Mouse (Mus musculus): ENCODE data around the gene Hoxc5. TPM values are rescaled to one million over a fixed set of nuclear protein-coding genes. Genes with fewer than 3 reads are reported as not detected.

Hoxc5 gene
- polyA plus RNA-seq, 1 experiment from 2014 or later = not detected

DNA sequence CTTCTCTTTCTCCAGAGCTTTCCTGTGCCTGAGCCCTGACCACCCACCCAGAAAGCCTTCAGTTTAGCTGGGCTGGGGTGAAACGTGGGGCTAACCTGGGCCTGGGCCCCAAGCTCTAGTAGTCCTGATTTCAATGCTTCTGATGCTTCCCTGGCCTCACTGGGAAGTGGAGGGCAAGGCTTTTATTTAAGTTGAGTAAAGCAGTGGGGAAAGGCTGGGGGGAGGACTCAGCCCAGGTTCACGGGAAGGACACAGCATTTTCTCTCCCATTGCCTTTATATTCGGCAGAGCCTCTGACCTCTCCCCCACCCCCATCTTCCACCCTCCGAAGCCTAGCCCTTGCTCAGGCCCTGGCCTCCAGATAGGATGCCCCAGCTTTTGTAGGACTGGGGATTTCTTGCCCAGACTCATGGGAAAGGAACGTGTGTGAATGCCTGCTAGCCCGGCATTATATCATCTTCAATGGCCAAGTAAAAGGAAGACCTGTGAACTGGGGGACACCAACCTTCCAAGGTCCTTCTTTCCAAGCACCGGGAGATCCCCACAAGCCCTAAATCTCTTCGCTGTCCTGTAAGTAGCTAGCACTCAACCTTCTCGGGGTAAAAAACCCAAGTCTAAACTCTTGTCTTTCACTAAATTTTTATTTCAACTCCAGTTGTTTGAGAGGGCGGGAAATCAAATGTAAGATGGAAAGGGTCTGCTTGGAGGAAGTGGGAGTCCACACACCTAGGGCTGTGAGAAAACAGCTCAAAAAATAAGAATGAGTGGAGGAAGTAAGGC lies 71.6 kb downstream of the Hoxc5 start:
- 5% methylated on average over 10 of the region's 10 CpGs for WGBS
- Histone ChIP-seq H3K27ac (ENCODE audit: low read depth, low read length) (no peak overlapping the region), H3K36me3 (ENCODE audit: control insufficient read depth, insufficient read depth, low read length) (no peaks in the 10 kb centered on the region), H3K4me1 (replicated peaks; ENCODE audit: control insufficient read depth, insufficient read depth, low read length) (no peaks in the 10 kb centered on the region; the same call in 1 of the 2 replicates), H3K4me3 (ENCODE audit: low read depth, low read length) (no peak overlapping the region), H3K4me2 (ENCODE audit: low read depth, low read length, severe bottlenecking) (no peak overlapping the region), H3K9ac (ENCODE audit: low read length) (no peak overlapping the region), H3K27me3 (ENCODE audit: control insufficient read depth, insufficient read depth, low read length) (peaks cover 99% of the 10 kb centered on the region), H3K9me3 (ENCODE audit: control insufficient read depth, low read length) (no peaks in the 10 kb centered on the region)
- DNase-seq (ENCODE audit: low spot score) (no peak), ATAC-seq (replicated peaks; ENCODE audit: low FRiP score) (no peak)

DNA sequence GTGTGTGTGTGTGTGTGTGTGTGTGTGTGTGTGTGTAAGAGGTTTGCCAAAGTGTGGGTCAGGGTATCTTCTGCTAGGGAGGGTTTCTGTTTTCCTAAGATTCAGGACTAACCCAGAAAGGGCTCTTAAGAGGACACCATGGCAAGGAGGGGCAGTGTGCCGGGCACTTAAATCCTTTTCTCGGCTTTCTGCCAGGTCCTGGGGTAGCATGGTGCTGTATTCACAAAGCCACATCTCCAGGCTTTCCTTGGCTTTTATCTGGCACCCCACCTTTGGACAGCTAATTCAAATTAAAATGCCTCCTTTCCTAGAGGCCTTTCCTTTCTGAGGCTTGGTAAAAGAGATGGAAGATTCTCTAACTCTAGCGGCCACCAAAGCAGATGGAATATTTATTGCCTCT lies 72.4 kb downstream of the Hoxc5 start:
- Histone ChIP-seq H3K9ac (ENCODE audit: low read length) (no peak overlapping the region), H3K4me1 (replicated peaks; ENCODE audit: control insufficient read depth, insufficient read depth, low read length) (no peaks in the 10 kb centered on the region), H3K36me3 (ENCODE audit: control insufficient read depth, insufficient read depth, low read length) (no peaks in the 10 kb centered on the region), H3K4me2 (ENCODE audit: low read depth, low read length, severe bottlenecking) (no peak overlapping the region), H3K4me3 (ENCODE audit: low read depth, low read length) (no peak overlapping the region), H3K27ac (ENCODE audit: low read depth, low read length) (no peak overlapping the region), H3K27me3 (ENCODE audit: control insufficient read depth, insufficient read depth, low read length) (peaks cover 99% of the 10 kb centered on the region), H3K9me3 (ENCODE audit: control insufficient read depth, low read length) (no peaks in the 10 kb centered on the region)
- DNase-seq (ENCODE audit: low spot score) (no peak), ATAC-seq (replicated peaks; ENCODE audit: low FRiP score) (no peak)
- WGBS = 3% methylated on average over 3 of the region's 3 CpGs

DNA sequence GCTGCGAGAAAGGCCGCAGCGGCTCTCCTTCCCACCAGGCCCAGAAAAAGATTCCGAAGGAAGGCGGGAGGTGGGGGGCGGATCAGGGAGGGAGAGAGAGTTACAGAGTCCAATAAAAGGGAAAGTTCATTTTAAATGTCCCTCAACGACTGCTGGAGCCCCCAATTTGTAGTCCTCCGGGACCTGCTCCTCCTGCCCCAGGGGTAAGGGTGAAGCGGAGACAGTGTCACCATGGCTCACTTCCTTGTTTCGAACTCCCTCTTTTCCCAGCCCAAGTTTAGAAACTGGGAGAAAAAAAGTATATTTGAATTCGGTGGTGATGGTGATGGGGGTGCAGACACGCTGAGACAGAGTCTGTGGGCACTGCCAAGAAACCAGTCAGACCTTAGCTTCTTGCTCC lies 73.4 kb downstream of the Hoxc5 start:
- ATAC-seq (replicated peaks; ENCODE audit: low FRiP score) = no peak
- H3K27ac ChIP-seq (ENCODE audit: low read depth, low read length) = no peak overlapping the region
- no peaks in the 10 kb centered on the region for H3K36me3 ChIP-seq (ENCODE audit: control insufficient read depth, insufficient read depth, low read length)
- H3K4me2 ChIP-seq (ENCODE audit: low read depth, low read length, severe bottlenecking) = no peak overlapping the region
- no peak overlapping the region for H3K4me3 ChIP-seq (ENCODE audit: low read depth, low read length)
- H3K9ac ChIP-seq (ENCODE audit: low read length) = no peak overlapping the region
- WGBS = 2% methylated on average over 12 of the region's 12 CpGs
- peaks cover 97% of the 10 kb centered on the region for H3K27me3 ChIP-seq (ENCODE audit: control insufficient read depth, insufficient read depth, low read length)
- no peaks in the 10 kb centered on the region for H3K4me1 ChIP-seq (replicated peaks; ENCODE audit: control insufficient read depth, insufficient read depth, low read length)
- no peak for DNase-seq (ENCODE audit: low spot score)
- no peaks in the 10 kb centered on the region for H3K9me3 ChIP-seq (ENCODE audit: control insufficient read depth, low read length)

DNA sequence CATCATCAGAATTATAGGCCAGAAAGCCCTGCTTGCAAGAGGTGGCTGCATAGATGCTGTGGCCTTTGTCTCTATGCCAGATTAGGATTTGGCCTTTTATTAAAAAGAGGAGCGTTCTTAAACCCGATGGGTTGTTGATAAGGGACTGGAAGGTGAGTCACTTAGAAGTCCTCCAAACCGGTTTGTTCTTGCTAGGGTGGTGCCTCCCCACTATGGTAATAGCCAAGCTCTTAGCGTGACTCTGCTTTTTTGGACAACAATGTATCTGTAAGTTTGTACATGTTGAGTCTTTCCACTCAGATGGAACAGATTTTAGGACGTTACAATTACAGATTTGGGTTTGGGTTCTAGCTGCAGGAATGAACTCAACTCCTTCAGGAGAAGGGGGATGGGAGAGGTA lies 74.4 kb downstream of the Hoxc5 start:
- no peaks in the 10 kb centered on the region for H3K36me3 ChIP-seq (ENCODE audit: control insufficient read depth, insufficient read depth, low read length)
- no peak overlapping the region for H3K4me2 ChIP-seq (ENCODE audit: low read depth, low read length, severe bottlenecking)
- no peaks in the 10 kb centered on the region for H3K9me3 ChIP-seq (ENCODE audit: control insufficient read depth, low read length)
- peaks cover 93% of the 10 kb centered on the region for H3K27me3 ChIP-seq (ENCODE audit: control insufficient read depth, insufficient read depth, low read length)
- DNase-seq (ENCODE audit: low spot score) (no peak), ATAC-seq (replicated peaks; ENCODE audit: low FRiP score) (no peak)
- H3K9ac ChIP-seq (ENCODE audit: low read length) = no peak overlapping the region
- 8% methylated on average over 5 of the region's 5 CpGs for WGBS
- no peak overlapping the region for H3K27ac ChIP-seq (ENCODE audit: low read depth, low read length)
- H3K4me1 ChIP-seq (replicated peaks; ENCODE audit: control insufficient read depth, insufficient read depth, low read length) = no peaks in the 10 kb centered on the region
- no peak overlapping the region for H3K4me3 ChIP-seq (ENCODE audit: low read depth, low read length)

DNA sequence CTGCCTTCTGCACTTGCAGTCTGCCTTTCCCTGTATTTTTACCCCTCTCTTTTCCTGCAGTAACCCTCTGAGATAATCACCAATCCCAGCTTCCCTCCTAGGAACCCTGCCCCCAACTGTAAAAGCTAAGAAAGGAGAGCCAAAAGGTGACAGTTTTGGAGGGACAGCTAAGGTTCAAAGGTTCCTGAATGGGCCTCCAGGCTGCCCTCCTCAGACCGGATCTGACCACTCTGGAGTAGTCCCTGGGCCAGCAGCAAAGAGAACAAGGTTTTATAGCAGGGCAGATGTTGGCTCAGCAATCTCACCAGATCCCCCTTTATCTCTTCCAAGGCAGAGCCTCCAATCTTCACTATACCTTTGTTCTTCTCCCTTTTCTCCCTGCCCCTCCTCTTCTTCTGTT lies 75.0 kb downstream of the Hoxc5 start:
- H3K9me3 ChIP-seq (ENCODE audit: control insufficient read depth, low read length) = no peaks in the 10 kb centered on the region
- DNase-seq (ENCODE audit: low spot score) = no peak
- WGBS = 5% methylated on average over 1 of the region's 1 CpGs
- H3K9ac ChIP-seq (ENCODE audit: low read length) = no peak overlapping the region
- no peak overlapping the region for H3K4me2 ChIP-seq (ENCODE audit: low read depth, low read length, severe bottlenecking)
- ATAC-seq (replicated peaks; ENCODE audit: low FRiP score) = no peak
- H3K36me3 ChIP-seq (ENCODE audit: control insufficient read depth, insufficient read depth, low read length) = no peaks in the 10 kb centered on the region
- no peak overlapping the region for H3K27ac ChIP-seq (ENCODE audit: low read depth, low read length)
- peaks cover 92% of the 10 kb centered on the region for H3K27me3 ChIP-seq (ENCODE audit: control insufficient read depth, insufficient read depth, low read length)
- H3K4me3 ChIP-seq (ENCODE audit: low read depth, low read length) = no peak overlapping the region
- no peaks in the 10 kb centered on the region for H3K4me1 ChIP-seq (replicated peaks; ENCODE audit: control insufficient read depth, insufficient read depth, low read length)

DNA sequence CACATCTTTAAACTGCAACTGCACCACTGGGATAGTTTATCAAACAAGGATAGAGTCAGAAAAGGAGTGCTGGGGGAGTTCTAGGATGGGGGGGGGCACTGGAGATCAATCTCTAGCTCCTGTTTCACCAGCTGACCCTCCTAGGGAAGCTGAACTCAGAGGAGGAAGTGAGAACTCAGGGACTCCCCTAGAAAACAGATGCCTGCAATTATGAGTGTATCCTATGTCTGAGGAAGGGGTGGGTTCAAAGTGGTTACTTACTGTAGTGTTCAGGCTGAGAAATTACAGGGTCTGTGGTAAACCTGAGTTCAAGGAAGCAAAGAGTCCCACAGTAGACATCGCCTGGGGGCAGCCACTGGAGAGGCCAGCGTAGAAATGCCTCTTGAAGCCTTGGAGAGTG lies 84.4 kb downstream of the Hoxc5 start:
- no peak for DNase-seq (ENCODE audit: low spot score)
- WGBS = 78% methylated on average over 2 of the region's 2 CpGs
- no peak overlapping the region for H3K4me2 ChIP-seq (ENCODE audit: low read depth, low read length, severe bottlenecking)
- peaks cover 66% of the 10 kb centered on the region for H3K27me3 ChIP-seq (ENCODE audit: control insufficient read depth, insufficient read depth, low read length)
- no peaks in the 10 kb centered on the region for H3K4me1 ChIP-seq (replicated peaks; ENCODE audit: control insufficient read depth, insufficient read depth, low read length)
- no peak overlapping the region for H3K9ac ChIP-seq (ENCODE audit: low read length)
- no peak for ATAC-seq (replicated peaks; ENCODE audit: low FRiP score)
- no peak overlapping the region for H3K27ac ChIP-seq (ENCODE audit: low read depth, low read length)
- no peaks in the 10 kb centered on the region for H3K9me3 ChIP-seq (ENCODE audit: control insufficient read depth, low read length)
- no peak overlapping the region for H3K4me3 ChIP-seq (ENCODE audit: low read depth, low read length)
- H3K36me3 ChIP-seq (ENCODE audit: control insufficient read depth, insufficient read depth, low read length) = no peaks in the 10 kb centered on the region

DNA sequence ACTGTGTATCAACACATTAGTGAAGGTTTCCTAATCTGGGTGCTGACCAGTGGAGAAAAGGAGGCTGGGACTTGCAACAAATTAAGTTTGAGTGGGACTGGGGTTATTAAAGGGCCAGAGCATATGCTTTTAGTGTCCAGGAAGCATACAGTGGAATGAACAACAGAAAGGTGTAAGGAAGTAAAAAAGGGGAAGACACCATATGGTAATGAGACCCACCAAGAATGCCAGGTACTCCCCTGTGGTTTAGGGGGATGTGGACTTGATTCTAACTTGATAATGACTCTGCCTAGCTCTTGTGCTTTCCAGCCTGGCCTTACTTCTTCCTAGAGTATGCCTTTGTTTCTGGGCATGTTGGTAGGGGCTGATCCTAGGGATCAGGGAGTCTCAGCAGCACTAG lies 86.0 kb downstream of the Hoxc5 start:
- Histone ChIP-seq H3K9ac (ENCODE audit: low read length) (no peak overlapping the region), H3K27ac (ENCODE audit: low read depth, low read length) (no peak overlapping the region), H3K36me3 (ENCODE audit: control insufficient read depth, insufficient read depth, low read length) (no peaks in the 10 kb centered on the region), H3K4me2 (ENCODE audit: low read depth, low read length, severe bottlenecking) (no peak overlapping the region), H3K9me3 (ENCODE audit: control insufficient read depth, low read length) (no peaks in the 10 kb centered on the region), H3K4me1 (replicated peaks; ENCODE audit: control insufficient read depth, insufficient read depth, low read length) (no peaks in the 10 kb centered on the region), H3K4me3 (ENCODE audit: low read depth, low read length) (no peak overlapping the region), H3K27me3 (ENCODE audit: control insufficient read depth, insufficient read depth, low read length) (peaks cover 68% of the 10 kb centered on the region)
- DNase-seq (ENCODE audit: low spot score) = no peak
- ATAC-seq (replicated peaks; ENCODE audit: low FRiP score) = no peak

DNA sequence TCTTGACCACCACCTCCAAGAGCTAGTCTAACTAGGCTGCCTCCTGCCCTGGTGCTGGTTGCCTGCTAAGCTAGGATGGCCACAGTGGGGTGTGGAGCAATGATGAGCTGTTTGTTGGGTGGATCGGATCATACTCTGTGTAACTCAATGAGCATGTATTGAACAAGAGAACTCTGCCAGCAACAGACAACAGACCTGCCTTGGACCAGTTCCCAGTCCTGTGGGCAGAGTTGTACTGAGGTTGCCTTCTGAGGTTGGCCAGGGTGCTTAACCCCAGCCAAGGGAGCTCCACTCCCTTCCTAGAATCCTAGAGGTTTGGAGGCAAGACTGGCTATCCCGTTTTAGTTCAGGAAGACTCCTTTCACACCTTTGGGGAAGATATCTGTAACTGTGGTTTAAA lies 89.2 kb downstream of the Hoxc5 start:
- WGBS = 36% methylated on average over 2 of the region's 2 CpGs
- Histone ChIP-seq H3K36me3 (ENCODE audit: control insufficient read depth, insufficient read depth, low read length) (no peaks in the 10 kb centered on the region), H3K27ac (ENCODE audit: low read depth, low read length) (no peak overlapping the region), H3K4me3 (ENCODE audit: low read depth, low read length) (no peak overlapping the region), H3K27me3 (ENCODE audit: control insufficient read depth, insufficient read depth, low read length) (peaks cover 84% of the 10 kb centered on the region), H3K4me1 (replicated peaks; ENCODE audit: control insufficient read depth, insufficient read depth, low read length) (0 out of 2 replicates have a peak, but pooled peaks cover 2% of the 10 kb centered on the region), H3K9ac (ENCODE audit: low read length) (no peak overlapping the region), H3K9me3 (ENCODE audit: control insufficient read depth, low read length) (no peaks in the 10 kb centered on the region), H3K4me2 (ENCODE audit: low read depth, low read length, severe bottlenecking) (no peak overlapping the region)
- DNase-seq (ENCODE audit: low spot score) (no peak), ATAC-seq (replicated peaks; ENCODE audit: low FRiP score) (no peak)

DNA sequence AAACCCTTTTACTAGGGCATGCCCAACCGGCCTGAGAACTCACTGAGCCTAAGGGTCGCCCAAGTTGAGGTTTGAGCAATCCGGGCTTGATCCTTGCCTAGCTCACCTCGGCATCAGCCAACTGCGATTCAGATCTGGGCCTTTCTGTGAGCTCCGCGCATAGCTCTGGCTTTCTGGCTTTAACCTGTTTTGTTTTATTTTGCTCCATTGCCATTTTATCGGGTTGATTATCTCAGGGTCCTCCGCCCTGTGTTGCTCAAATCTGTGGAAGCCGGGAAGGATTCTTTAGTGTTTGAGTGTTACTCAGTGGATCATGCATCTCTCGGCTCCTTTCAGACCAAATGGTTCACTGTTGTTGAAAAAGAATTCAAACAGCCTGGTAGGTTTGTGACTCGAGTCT lies 91.5 kb downstream of the Hoxc5 start:
- H3K4me3 ChIP-seq (ENCODE audit: low read depth, low read length) = no peak overlapping the region
- no peaks in the 10 kb centered on the region for H3K36me3 ChIP-seq (ENCODE audit: control insufficient read depth, insufficient read depth, low read length)
- H3K4me2 ChIP-seq (ENCODE audit: low read depth, low read length, severe bottlenecking) = no peak overlapping the region
- no peak overlapping the region for H3K27ac ChIP-seq (ENCODE audit: low read depth, low read length)
- ATAC-seq (replicated peaks; ENCODE audit: low FRiP score) (no peak), DNase-seq (ENCODE audit: low spot score) (no peak)
- H3K27me3 ChIP-seq (ENCODE audit: control insufficient read depth, insufficient read depth, low read length) = peaks cover 90% of the 10 kb centered on the region
- 0 out of 2 replicates have a peak, but pooled peaks cover 2% of the 10 kb centered on the region for H3K4me1 ChIP-seq (replicated peaks; ENCODE audit: control insufficient read depth, insufficient read depth, low read length)
- 2% methylated on average over 12 of the region's 12 CpGs for WGBS
- no peak overlapping the region for H3K9ac ChIP-seq (ENCODE audit: low read length)
- no peaks in the 10 kb centered on the region for H3K9me3 ChIP-seq (ENCODE audit: control insufficient read depth, low read length)

Measured in forebrain, embryonic 11.5 days (tissue).